Mouse (Mus musculus): ENCODE measurements around the gene Psmc3ip. TPM values are rescaled to one million over a fixed set of nuclear protein-coding genes. Genes with fewer than 3 reads are reported as not detected.

Psmc3ip gene
- polyA plus RNA-seq, 1 experiment from 2014 or later, result 10.6 TPM

DNA sequence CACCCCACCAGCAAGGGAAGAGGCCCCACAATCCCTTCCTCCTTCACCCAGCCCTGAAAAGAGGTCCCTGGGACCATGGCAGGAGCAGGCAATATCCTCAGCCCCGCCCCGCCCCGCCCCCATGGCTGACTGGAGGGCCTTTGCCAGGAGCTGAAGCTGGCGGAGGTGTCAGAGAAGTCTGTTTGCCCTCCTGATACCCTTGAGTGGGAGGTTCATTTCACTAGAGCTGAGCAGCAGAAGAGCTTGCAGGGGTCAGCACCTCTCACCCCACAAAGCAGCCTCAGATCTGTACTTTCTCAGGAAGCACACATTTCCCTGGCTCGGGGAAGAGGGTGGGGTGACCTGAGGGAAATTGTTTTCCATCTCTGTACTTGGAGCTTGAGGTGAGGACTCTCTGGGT, 36.5 kb downstream of the Psmc3ip start:
- Histone ChIP-seq H3K36me3 (ENCODE audit: control insufficient read depth, insufficient read depth, low read length) (peaks cover 10% of the 10 kb centered on the region; the same call in 1 of the 2 replicates), H3K9ac (ENCODE audit: low read length) (no peak overlapping the region), H3K4me3 (ENCODE audit: low read depth, low read length) (no peak overlapping the region), H3K9me3 (ENCODE audit: control insufficient read depth, low read length) (no peaks in the 10 kb centered on the region), H3K4me1 (replicated peaks; ENCODE audit: control insufficient read depth, insufficient read depth) (peaks cover 29% of the 10 kb centered on the region), H3K27me3 (ENCODE audit: control insufficient read depth, insufficient read depth, low read length) (no peaks in the 10 kb centered on the region), H3K27ac (replicated peaks) (peak overlapping the region; percentile 94), H3K4me2 (replicated peaks; ENCODE audit: low read depth) (no peak overlapping the region)
- DNase-seq (ENCODE audit: low spot score) (peak; percentile 59), ATAC-seq (ENCODE audit: low FRiP score, low TSS enrichment) (no peak)
- TF ChIP-seq CTCF (IDR thresholded peaks at IDR 0.05; ENCODE audit: low read depth) (no peak), EP300 (optimal IDR thresholded peaks at IDR 0.05) (no peak)
- 40% methylated on average over 5 of the region's 5 CpGs for WGBS

DNA sequence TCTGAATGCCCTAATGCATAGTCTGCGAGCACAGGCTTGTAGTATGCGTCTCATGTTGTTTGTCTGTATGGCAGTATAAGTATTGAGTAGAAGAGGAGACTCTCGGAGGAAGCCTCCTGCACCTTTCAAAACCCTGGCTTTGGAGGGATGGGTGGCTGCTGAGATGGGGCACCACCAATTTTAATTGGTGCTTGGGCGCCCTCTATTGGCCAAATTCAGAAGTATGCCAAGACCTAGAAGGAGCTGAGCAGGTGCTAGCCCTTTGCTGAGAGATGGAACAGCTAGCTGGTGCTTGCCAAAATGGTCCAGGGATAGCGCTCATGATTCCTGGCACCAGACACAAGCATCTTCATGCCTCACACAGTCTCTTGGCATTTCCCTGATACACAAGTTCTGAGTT, 37.4 kb downstream of the Psmc3ip start:
- Histone ChIP-seq H3K9me3 (ENCODE audit: control insufficient read depth, low read length) (no peaks in the 10 kb centered on the region), H3K27ac (replicated peaks) (peak overlapping the region; percentile 90), H3K4me1 (replicated peaks; ENCODE audit: control insufficient read depth, insufficient read depth) (peaks cover 21% of the 10 kb centered on the region), H3K36me3 (ENCODE audit: control insufficient read depth, insufficient read depth, low read length) (peaks cover 8% of the 10 kb centered on the region; the same call in 1 of the 2 replicates), H3K4me3 (ENCODE audit: low read depth, low read length) (no peak overlapping the region), H3K27me3 (ENCODE audit: control insufficient read depth, insufficient read depth, low read length) (no peaks in the 10 kb centered on the region), H3K4me2 (replicated peaks; ENCODE audit: low read depth) (no peak overlapping the region), H3K9ac (ENCODE audit: low read length) (no peak overlapping the region; the same call in 1 of the 2 replicates)
- ATAC-seq (ENCODE audit: low FRiP score, low TSS enrichment), result peak; percentile 28; the same call in 1 of the 2 replicates
- TF ChIP-seq CTCF (IDR thresholded peaks at IDR 0.05; ENCODE audit: low read depth) (peak; percentile 91), EP300 (optimal IDR thresholded peaks at IDR 0.05) (no peak)
- peak; percentile 85 for DNase-seq (ENCODE audit: low spot score)
- 21% methylated on average over 5 of the region's 5 CpGs for WGBS

DNA sequence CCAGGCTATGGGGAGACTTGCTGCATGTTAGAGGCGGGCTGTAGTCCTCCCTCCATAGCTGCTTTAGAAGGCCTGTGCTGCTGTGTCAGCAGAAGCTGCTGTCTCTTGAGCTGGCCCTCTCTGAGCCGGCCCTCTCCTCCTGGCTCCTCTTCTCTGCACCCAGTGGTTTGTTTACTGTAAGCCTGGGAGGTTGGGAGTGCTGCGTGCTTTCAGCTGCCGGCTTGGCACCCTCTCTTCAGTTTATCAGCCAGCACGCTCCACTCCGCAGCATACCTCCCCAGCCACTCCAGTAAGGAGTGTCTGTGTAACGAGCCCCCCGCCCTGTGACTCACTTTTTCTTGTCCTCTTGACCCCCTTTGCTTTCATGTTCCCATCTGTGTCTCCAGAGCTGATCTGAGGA, 38.4 kb downstream of the Psmc3ip start:
- Histone ChIP-seq H3K36me3 (ENCODE audit: control insufficient read depth, insufficient read depth, low read length) (peaks cover 8% of the 10 kb centered on the region; the same call in 1 of the 2 replicates), H3K4me1 (replicated peaks; ENCODE audit: control insufficient read depth, insufficient read depth) (peaks cover 16% of the 10 kb centered on the region), H3K9ac (ENCODE audit: low read length) (peak overlapping the region; percentile 45; the same call in 1 of the 2 replicates), H3K4me2 (replicated peaks; ENCODE audit: low read depth) (no peak overlapping the region), H3K4me3 (ENCODE audit: low read depth, low read length) (no peak overlapping the region), H3K27me3 (ENCODE audit: control insufficient read depth, insufficient read depth, low read length) (no peaks in the 10 kb centered on the region), H3K27ac (replicated peaks) (peak overlapping the region; percentile 90), H3K9me3 (ENCODE audit: control insufficient read depth, low read length) (no peaks in the 10 kb centered on the region)
- 15% methylated on average over 8 of the region's 8 CpGs for WGBS
- DNase-seq (ENCODE audit: low spot score) (peak; percentile 77), ATAC-seq (ENCODE audit: low FRiP score, low TSS enrichment) (peak; percentile 71)
- TF ChIP-seq CTCF (IDR thresholded peaks at IDR 0.05; ENCODE audit: low read depth), result no peak
- no peak for TF ChIP-seq EP300 (optimal IDR thresholded peaks at IDR 0.05)

DNA sequence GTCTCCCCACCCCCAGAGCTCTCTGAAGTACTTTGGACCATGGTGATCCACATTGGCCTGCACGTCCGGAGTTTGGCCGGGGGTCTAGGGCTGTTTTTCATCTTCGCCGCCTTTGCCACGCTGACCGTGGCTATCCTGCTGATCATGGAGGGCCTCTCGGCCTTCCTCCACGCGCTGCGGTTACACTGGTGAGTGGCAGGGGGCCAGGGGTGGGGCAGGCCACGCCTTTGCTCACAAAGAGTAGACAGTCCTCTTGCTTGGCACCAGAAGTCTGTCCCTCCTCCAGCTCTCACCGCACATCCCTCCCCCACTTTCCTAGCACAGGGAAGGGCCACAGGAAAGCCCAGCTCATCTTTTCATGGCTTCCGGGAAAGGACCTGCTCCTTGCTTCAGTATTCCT, 39.8 kb downstream of the Psmc3ip start:
- H3K4me2 ChIP-seq (replicated peaks; ENCODE audit: low read depth), result no peak overlapping the region
- H3K9me3 ChIP-seq (ENCODE audit: control insufficient read depth, low read length), result no peaks in the 10 kb centered on the region
- no peak overlapping the region for H3K9ac ChIP-seq (ENCODE audit: low read length)
- no peak for DNase-seq (ENCODE audit: low spot score)
- ATAC-seq (ENCODE audit: low FRiP score, low TSS enrichment), result no peak
- H3K4me1 ChIP-seq (replicated peaks; ENCODE audit: control insufficient read depth, insufficient read depth), result peaks cover 16% of the 10 kb centered on the region
- WGBS, result 56% methylated on average over 14 of the region's 14 CpGs
- H3K36me3 ChIP-seq (ENCODE audit: control insufficient read depth, insufficient read depth, low read length), result peaks cover 8% of the 10 kb centered on the region
- H3K27me3 ChIP-seq (ENCODE audit: control insufficient read depth, insufficient read depth, low read length), result no peaks in the 10 kb centered on the region
- TF ChIP-seq CTCF (IDR thresholded peaks at IDR 0.05; ENCODE audit: low read depth) (no peak), EP300 (optimal IDR thresholded peaks at IDR 0.05) (no peak)
- H3K4me3 ChIP-seq (ENCODE audit: low read depth, low read length), result no peak overlapping the region
- H3K27ac ChIP-seq (replicated peaks), result peak overlapping the region; percentile 90; the same call in 1 of the 2 replicates

DNA sequence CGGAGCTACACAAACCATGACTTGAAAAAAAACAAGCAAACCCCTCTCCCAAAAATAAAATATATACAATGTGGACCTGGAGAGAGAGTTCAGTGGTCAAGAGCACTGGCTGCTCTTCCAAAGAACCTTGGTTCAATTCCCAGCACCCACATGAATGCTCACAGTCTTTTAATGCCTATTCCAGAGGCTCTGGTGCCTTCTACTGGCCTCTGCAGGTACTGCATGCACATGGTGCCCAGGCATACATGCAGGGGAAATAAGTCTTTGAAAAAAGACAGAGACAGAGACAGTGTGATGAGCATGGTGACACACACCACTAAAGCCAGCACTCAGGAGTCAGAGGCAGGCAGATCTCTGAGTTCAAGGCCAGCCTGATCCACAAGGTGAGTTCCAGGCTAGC, 41.3 kb downstream of the Psmc3ip start:
- 100% methylated on average over 1 of the region's 1 CpGs for WGBS
- H3K27ac ChIP-seq (replicated peaks), result peak overlapping the region; percentile 93; the same call in 1 of the 2 replicates
- H3K4me1 ChIP-seq (replicated peaks; ENCODE audit: control insufficient read depth, insufficient read depth), result peaks cover 16% of the 10 kb centered on the region
- H3K4me2 ChIP-seq (replicated peaks; ENCODE audit: low read depth), result no peak overlapping the region
- no peak for DNase-seq (ENCODE audit: low spot score)
- no peaks in the 10 kb centered on the region for H3K9me3 ChIP-seq (ENCODE audit: control insufficient read depth, low read length)
- ATAC-seq (ENCODE audit: low FRiP score, low TSS enrichment), result no peak
- TF ChIP-seq CTCF (IDR thresholded peaks at IDR 0.05; ENCODE audit: low read depth), result peak; percentile 64
- TF ChIP-seq EP300 (optimal IDR thresholded peaks at IDR 0.05), result no peak
- H3K4me3 ChIP-seq (ENCODE audit: low read depth, low read length), result no peak overlapping the region
- H3K9ac ChIP-seq (ENCODE audit: low read length), result no peak overlapping the region
- H3K27me3 ChIP-seq (ENCODE audit: control insufficient read depth, insufficient read depth, low read length), result no peaks in the 10 kb centered on the region
- peaks cover 9% of the 10 kb centered on the region for H3K36me3 ChIP-seq (ENCODE audit: control insufficient read depth, insufficient read depth, low read length)

DNA sequence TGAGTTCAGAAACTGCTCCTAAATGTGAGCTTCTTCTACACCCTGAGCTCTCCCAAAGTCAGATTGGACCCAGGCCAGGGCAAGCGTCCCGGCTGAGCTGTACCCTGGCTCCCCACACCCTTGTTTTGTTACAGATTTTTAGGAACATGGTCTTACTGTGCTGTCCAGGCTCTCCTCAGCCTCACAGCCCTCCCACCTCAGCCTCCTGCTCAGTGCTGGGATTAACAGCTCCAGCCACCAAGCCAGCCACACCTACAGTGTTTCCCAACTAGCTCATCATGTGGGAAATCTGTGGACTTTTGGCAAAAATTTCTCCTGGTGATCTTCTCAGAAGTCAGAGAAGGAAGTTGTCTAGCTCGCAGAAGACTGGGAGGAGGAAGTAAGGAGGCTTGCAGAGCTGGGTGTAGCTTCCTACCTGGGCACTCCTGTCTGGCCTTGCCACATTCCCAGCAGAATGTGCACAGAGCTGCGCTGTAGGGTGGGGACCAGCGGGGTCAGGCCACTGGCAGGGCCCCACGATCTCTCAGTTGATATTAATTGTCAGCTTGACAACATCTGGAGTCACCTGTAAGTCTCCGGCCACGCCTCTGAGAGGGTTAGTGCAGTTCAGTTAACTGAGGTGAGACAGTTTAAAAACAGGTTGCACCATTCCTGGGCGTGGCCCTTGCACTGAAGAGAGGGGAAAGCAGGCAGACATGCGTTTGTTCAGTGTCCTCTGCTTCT, 42.3 kb downstream of the Psmc3ip start:
- Histone ChIP-seq H3K36me3 (ENCODE audit: control insufficient read depth, insufficient read depth, low read length) (peaks cover 14% of the 10 kb centered on the region), H3K27me3 (ENCODE audit: control insufficient read depth, insufficient read depth, low read length) (no peaks in the 10 kb centered on the region), H3K4me1 (replicated peaks; ENCODE audit: control insufficient read depth, insufficient read depth) (peaks cover 13% of the 10 kb centered on the region), H3K9ac (ENCODE audit: low read length) (no peak overlapping the region), H3K4me3 (ENCODE audit: low read depth, low read length) (no peak overlapping the region), H3K4me2 (replicated peaks; ENCODE audit: low read depth) (no peak overlapping the region), H3K9me3 (ENCODE audit: control insufficient read depth, low read length) (no peaks in the 10 kb centered on the region), H3K27ac (replicated peaks) (peak overlapping the region; percentile 93)
- ATAC-seq (ENCODE audit: low FRiP score, low TSS enrichment), result peak; percentile 75
- no peak for TF ChIP-seq EP300 (optimal IDR thresholded peaks at IDR 0.05)
- no peak for TF ChIP-seq CTCF (IDR thresholded peaks at IDR 0.05; ENCODE audit: low read depth)
- 52% methylated on average over 10 of the region's 10 CpGs for WGBS
- peak; percentile 69 for DNase-seq (ENCODE audit: low spot score)

All from stomach, postnatal 0 days (tissue).